ENCODE assay signal across 8 mouse cellular contexts in genomic region chr8:83772701-83773451, GRCm38 (mm10). TPM values are rescaled to one million over a fixed set of nuclear protein-coding genes. Genes with fewer than 3 reads are reported as not detected.
DNase-seq lines count a peak whose midpoint lies in the region; ATAC-seq and TF ChIP-seq lines count a peak whose summit lies in the region.

No protein-coding gene starts in this region.

- ATAC-seq in liver, embryonic 14.5 days (ENCODE audit: insufficient read depth): no peak; the same call in 1 of the 2 replicates

- WGBS in liver, embryonic 14.5 days (ENCODE audit: insufficient replicate concordance): 10% methylated on average over 25 of the region's 25 CpGs

- H3K9ac ChIP-seq in liver, embryonic 14.5 days (replicated peaks): no peak overlapping the region

- H3K27me3 ChIP-seq in liver, embryonic 14.5 days (ENCODE audit: control insufficient read depth, insufficient read depth, low read length): no peaks in the 10 kb centered on the region

- TF ChIP-seq EP300 in liver, embryonic 14.5 days (IDR thresholded peaks at IDR 0.05; ENCODE audit: low read depth): no peak

- DNase-seq in urinary bladder, adult 18-20 months (ENCODE audit: low spot score in 2 of 2): peak; percentile 31 to 38
- DNase-seq in urinary bladder, postnatal 10 days (ENCODE audit: low spot score): no peak
- peak; percentile 60 for DNase-seq in embryo, embryonic 10.5 days (ENCODE audit: low spot score)
- DNase-seq in heart, adult 8-10 months (ENCODE audit: low spot score): peak; percentile 29
- peak; percentile 61 for DNase-seq in kidney, adult 18-20 months
- DNase-seq in liver, embryonic 14.5 days (ENCODE audit: low read depth in 3 of 3, low spot score in 3 of 3): no peak
- peak; percentile 72 for DNase-seq in naive thymus-derived CD4-positive, alpha-beta T cell, adult 2 months (ENCODE audit: low read depth)
- DNase-seq in thymus, postnatal 25 days: peak; percentile 55

- TF ChIP-seq CTCF in liver, embryonic 14.5 days (IDR thresholded peaks at IDR 0.05; ENCODE audit: low read depth): peak; percentile 0; the same call in 1 of the 2 replicates

- H3K27ac ChIP-seq in liver, embryonic 14.5 days: no peak overlapping the region

- peak overlapping the region; percentile 64 for H3K4me2 ChIP-seq in liver, embryonic 14.5 days (ENCODE audit: low read depth)

- H3K4me1 ChIP-seq in liver, embryonic 14.5 days (replicated peaks; ENCODE audit: control insufficient read depth in 2 of 2, insufficient read depth in 2 of 2, low read length in 1 of 2): peaks cover 0 to 22% of the 10 kb centered on the region in 2 experiments; a peak in 2 of 4 replicates

- H3K36me3 ChIP-seq in liver, embryonic 14.5 days (replicated peaks; ENCODE audit: control insufficient read depth, insufficient read depth, low read depth): no peaks in the 10 kb centered on the region

- H3K9me3 ChIP-seq in liver, embryonic 14.5 days (ENCODE audit: control insufficient read depth, low read length): no peaks in the 10 kb centered on the region

- peak overlapping the region; percentile 27 to 33 for H3K4me3 ChIP-seq in liver, embryonic 14.5 days (ENCODE audit: insufficient read depth in 1 of 2, low read depth in 2 of 2, low read length in 2 of 2)

RNA-seq across cellular contexts. Expression of gene Adgre5, which starts 31.8 kb away (rescaled TPM):
- 10 to 100 TPM; 42.4 to 50.4 (median 43.5) TPM for total RNA-seq in heart, adult 8-10 months (2022)
- 8.6 and 11.3 TPM in 2 replicates for polyA plus RNA-seq in liver, embryonic 14.5 days (2012; rRNA removed)
- 8.7 and 8.9 TPM in 2 replicates for polyA plus RNA-seq in liver, embryonic 14.5 days (2014; fragmentation: Nextera tagmentation; extraction: Ambion mirVana)

RNA-seq across cellular contexts. Expression of gene Ddx39, which starts 57.9 kb away (rescaled TPM):
- 10 to 100 TPM; 14.2 to 17.0 (median 15.4) TPM for total RNA-seq in heart, adult 8-10 months (2022)
- polyA plus RNA-seq in liver, embryonic 14.5 days (2012; rRNA removed): 92.3 and 110 TPM in 2 replicates
- 191 and 199 TPM in 2 replicates for polyA plus RNA-seq in liver, embryonic 14.5 days (2014; fragmentation: Nextera tagmentation; extraction: Ambion mirVana)

Comparison
In these comparisons a context has a peak if more than half of its experiments do, and no peak if none do; other contexts are left out.
1. DNase-seq: peak in urinary bladder, adult 18-20 months (2 of 2), embryo, embryonic 10.5 days (single experiment), heart, adult 8-10 months (single experiment), kidney, adult 18-20 months (single experiment), naive thymus-derived CD4-positive, alpha-beta T cell, adult 2 months (single experiment) and thymus, postnatal 25 days (single experiment); none in urinary bladder, postnatal 10 days (single experiment) and liver, embryonic 14.5 days (0 of 3).